Comparison of ENCODE assay signal across 9 mouse cellular contexts in the genomic region with DNA sequence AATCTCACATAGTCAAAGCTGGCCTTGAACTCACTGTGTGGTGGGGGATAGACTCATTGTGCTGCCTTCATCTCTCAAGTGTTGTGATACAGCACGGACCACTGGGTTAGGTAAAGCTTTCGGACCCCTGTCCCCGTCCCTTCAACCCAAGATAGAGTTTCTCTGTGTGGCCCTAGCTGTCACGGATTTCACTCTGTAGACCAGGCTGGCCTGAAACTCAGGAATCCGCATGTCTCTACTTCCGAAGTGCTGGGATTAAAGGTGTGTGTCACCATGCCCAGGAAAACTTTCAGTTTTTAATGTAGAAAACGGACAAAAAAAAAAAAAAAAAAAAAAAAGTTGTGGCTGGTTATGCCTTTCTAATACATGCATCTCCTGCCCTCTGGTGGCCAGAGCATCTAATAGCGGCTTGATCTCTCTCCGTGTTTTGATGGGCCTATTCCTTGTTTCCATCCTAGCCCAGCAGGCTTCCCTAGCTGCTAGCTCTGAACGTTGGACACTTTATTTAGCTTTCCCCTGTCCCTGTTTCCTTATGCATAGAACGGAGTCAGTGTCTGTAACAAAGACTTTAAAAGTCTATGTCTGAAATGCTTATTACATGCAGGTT. TPM values are rescaled to one million over a fixed set of nuclear protein-coding genes. Genes with fewer than 3 reads are reported as not detected.
DNase-seq lines count a peak whose midpoint lies in the region; ATAC-seq and TF ChIP-seq lines count a peak whose summit lies in the region.
"Had no signal": no experiment of that assay in that cellular context is flagged by ENCODE, and none has a peak within 500 bp of the region (broad histone marks: within the 10 kb centered on the region; RNA-seq: fewer than 3 reads in every experiment).

No protein-coding gene starts in this region.

- intact Hi-C loops in left cerebral cortex, postnatal 36 days (cut with DNase I): no loop called here

- H3K9me3 ChIP-seq in E14TG2a.4 (ENCODE audit: low read length): peaks cover 21% of the 10 kb centered on the region
- no peaks in the 10 kb centered on the region for H3K9me3 ChIP-seq in forebrain, embryonic 15.5 days
- H3K9me3 ChIP-seq: liver, embryonic 15.5 days had no signal

- H3K9ac ChIP-seq in forebrain, embryonic 15.5 days (replicated peaks): no peak overlapping the region
- H3K9ac ChIP-seq: liver, embryonic 15.5 days had no signal

- TF ChIP-seq CTCF in E14TG2a.4 (conservative IDR thresholded peaks at IDR 0.05; ENCODE audit: low read length): peak; percentile 64

- DNase-seq in 3T3-L1 (ENCODE audit: low read depth, low spot score): peak; percentile 87
- DNase-seq in c-Kit-positive CD71-positive TER-119-negative erythroid progenitor cells, embryonic 14.5 days (ENCODE audit: low read depth): peak; percentile 14
- DNase-seq in induced T-regulatory cell, adult 2 months (ENCODE audit: low read depth): peak; percentile 69
- DNase-seq in left cerebral cortex, postnatal 36 days (ENCODE audit: low spot score in 2 of 2): peak; percentile 50 to 58
- DNase-seq in ovary, postnatal 36 days (ENCODE audit: low spot score): peak; percentile 60

- ATAC-seq in forebrain, embryonic 15.5 days (replicated peaks): peak; percentile 57; the same call in 1 of the 2 replicates
- ATAC-seq in inflammation-experienced regulatory T-cells, adult 6 months: no peak

- H3K4me1 ChIP-seq in E14TG2a.4 (replicated peaks; ENCODE audit: low read depth, low read length): 0 out of 2 replicates have a peak, but pooled peaks cover 9% of the 10 kb centered on the region
- H3K4me1 ChIP-seq in forebrain, embryonic 15.5 days: no peaks in the 10 kb centered on the region
- H3K4me1 ChIP-seq: liver, embryonic 15.5 days had no signal

- no peak overlapping the region for H3K4me2 ChIP-seq in forebrain, embryonic 15.5 days (replicated peaks)
- H3K4me2 ChIP-seq: liver, embryonic 15.5 days had no signal

- H3K36me3 ChIP-seq in E14TG2a.4 (ENCODE audit: insufficient read depth, low read length): no peaks in the 10 kb centered on the region
- H3K36me3 ChIP-seq in forebrain, embryonic 15.5 days: no peaks in the 10 kb centered on the region
- H3K36me3 ChIP-seq: liver, embryonic 15.5 days had no signal

- H3K27ac ChIP-seq in forebrain, embryonic 15.5 days (replicated peaks): no peak overlapping the region
- H3K27ac ChIP-seq: liver, embryonic 15.5 days had no signal

- 41% methylated on average over 11 of the region's 11 CpGs for WGBS in forebrain, embryonic 15.5 days

- H3K4me3 ChIP-seq in E14TG2a.4 (replicated peaks; ENCODE audit: low read length): no peak overlapping the region
- no peak overlapping the region for H3K4me3 ChIP-seq in forebrain, embryonic 15.5 days
- H3K4me3 ChIP-seq: liver, embryonic 15.5 days had no signal

- no peaks in the 10 kb centered on the region for H3K27me3 ChIP-seq in E14TG2a.4 (ENCODE audit: insufficient read depth, low read length)
- no peaks in the 10 kb centered on the region for H3K27me3 ChIP-seq in forebrain, embryonic 15.5 days
- H3K27me3 ChIP-seq: liver, embryonic 15.5 days had no signal

RNA-seq across cellular contexts. Expression of a gene that starts 53.7 kb away (rescaled TPM):
- 50.2 and 51.2 TPM in 2 replicates for polyA plus RNA-seq in forebrain, embryonic 15.5 days (2015; fragmentation: Nextera tagmentation; extraction: Ambion mirVana)
- total RNA-seq in left cerebral cortex, postnatal 36 days (2021): 10 to 100 TPM; 16.2 to 19.1 TPM
- polyA plus RNA-seq in inflammation-experienced regulatory T-cells, adult 6 months (2017; shearing (Covaris generic)): 10 to 100 TPM in 1 of 3 experiments, 1 to 10 TPM in 2; 1.8 to 38.5 (median 2.7) TPM

Comparison
In these comparisons a context has a peak if more than half of its experiments do, and no peak if none do; other contexts are left out.
1. DNase-seq: peak in every context shown above with its lines; median percentile 87 in 3T3-L1; 69 in induced T-regulatory cell, adult 2 months; 60 in ovary, postnatal 36 days; 54 in left cerebral cortex, postnatal 36 days; 14 in c-Kit-positive CD71-positive TER-119-negative erythroid progenitor cells, embryonic 14.5 days.